Mouse (Mus musculus) c-Kit-positive CD71-positive TER-119-positive erythroid progenitor cells, embryonic 14.5 days (primary cell): Measurements from ENCODE around the gene Cracr2a.

ENCODE experiments used
- DNase-seq: peaks from one replicate; pipeline ENCODE4 v3.0.0-alpha.2; 2013; ENCODE audit warnings: low spot score

Cracr2a gene

GRCm38 (mm10) chr6:127693681-127694080 is 132.5 kb downstream of the Cracr2a start:
- DNase-seq = no peak

GRCm38 (mm10) chr6:127701036-127701783 is 140.1 kb downstream of the Cracr2a start:
- no peak for DNase-seq

GRCm38 (mm10) chr6:127708218-127708628 is 147.1 kb downstream of the Cracr2a start:
- no peak for DNase-seq

- DNase-seq = no peak
Observed at GRCm38 (mm10) chr6:127714906-127715305, 153.8 kb downstream of the Cracr2a start.

GRCm38 (mm10) chr6:127715428-127715827 is 154.3 kb downstream of the Cracr2a start:
- DNase-seq = no peak

GRCm38 (mm10) chr6:127717239-127718137 is 156.3 kb downstream of the Cracr2a start:
- DNase-seq = no peak

- no peak for DNase-seq
Observed at GRCm38 (mm10) chr6:127719875-127720274, 158.7 kb downstream of the Cracr2a start.

GRCm38 (mm10) chr6:127723126-127723525 is 162.0 kb downstream of the Cracr2a start:
- DNase-seq = no peak
